Mouse (Mus musculus): Measurements from ENCODE around the gene Oprm1. TPM values are rescaled to one million over a fixed set of nuclear protein-coding genes. Genes with fewer than 3 reads are reported as not detected.

Oprm1 gene
- total RNA-seq, 2 experiments from 2014 or later = 0.93 to 1.2 TPM

DNA sequence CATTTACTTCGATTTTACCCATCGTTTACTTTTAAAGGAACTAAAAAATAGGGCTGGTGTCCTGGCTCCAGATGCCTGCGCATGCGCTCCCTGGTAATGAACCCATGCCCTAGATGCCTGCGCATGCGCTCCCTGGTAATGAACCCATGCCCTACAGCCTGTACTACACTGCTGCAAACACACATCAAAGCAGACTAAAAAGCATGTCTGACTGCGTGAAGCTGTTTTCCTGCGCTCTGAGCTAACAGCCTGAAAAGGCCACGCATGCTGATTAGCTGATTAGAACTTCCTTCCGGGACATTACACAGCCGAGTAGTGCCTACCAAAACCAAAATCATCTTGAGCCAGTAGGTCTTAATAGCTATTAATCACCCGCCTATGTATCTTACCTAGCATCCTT is 277.2 kb downstream of the Oprm1 start:
- no peak for DNase-seq (ENCODE audit: low spot score in 2 of 2)

DNA sequence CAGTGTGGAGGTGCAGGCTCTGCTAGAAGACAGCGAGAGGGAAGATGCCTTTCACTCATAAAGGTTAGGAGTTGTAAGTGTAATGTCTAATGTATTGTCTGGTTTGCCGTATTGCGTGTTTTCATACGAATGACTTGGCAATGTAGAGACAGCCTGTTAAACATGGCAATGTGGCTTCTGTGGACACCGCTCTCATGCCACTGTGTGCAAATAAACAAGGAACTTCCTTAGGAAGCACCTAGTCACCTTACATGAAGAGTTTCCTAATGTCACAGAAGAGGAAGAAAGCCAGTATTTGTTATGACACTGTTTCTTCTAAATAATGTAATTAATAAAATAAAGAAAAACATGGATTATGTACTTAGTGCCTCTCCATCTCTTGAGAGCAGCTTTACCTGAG is 278.9 kb downstream of the Oprm1 start:
- DNase-seq (ENCODE audit: low spot score in 2 of 2) = no peak

DNA sequence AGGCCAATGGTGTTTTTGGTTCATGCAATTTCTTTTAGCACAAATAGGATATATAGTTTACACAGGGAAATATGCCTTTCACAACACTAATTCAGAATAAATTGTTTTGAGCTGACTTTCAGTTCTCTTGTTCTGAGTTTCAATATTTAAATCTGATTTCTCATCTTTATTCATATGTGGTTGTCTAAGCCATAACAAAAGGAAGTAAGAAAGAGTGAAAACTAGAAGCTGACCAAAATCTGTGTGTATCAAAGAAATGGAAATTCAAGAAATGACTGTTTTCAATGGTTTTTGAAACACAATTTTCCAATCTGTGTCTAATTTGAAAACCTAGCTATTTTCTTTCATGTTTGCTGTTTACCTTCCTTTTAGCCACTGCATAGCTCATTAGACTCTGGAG is 282.7 kb downstream of the Oprm1 start:
- DNase-seq (ENCODE audit: low spot score in 2 of 2) = no peak

DNA sequence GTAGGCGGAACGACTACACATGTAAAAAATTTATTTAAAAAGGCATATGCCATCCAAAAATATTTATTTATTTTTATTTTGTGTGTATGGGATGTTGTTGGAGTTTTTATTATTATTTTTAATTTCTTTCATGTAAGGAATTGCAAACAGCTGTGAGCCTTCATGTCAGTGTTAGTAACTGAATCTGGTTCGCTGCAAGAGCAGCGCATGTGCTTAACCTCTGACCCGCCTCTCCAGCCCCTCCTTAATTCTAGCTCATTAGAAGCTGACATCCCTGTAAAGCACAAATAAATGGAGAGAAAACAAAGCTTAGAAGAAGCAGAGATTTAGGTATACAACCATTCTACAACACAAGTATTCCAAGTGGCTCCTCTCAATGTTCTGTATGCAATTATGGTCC is 285.6 kb downstream of the Oprm1 start:
- DNase-seq (ENCODE audit: low spot score in 2 of 2) = no peak

DNA sequence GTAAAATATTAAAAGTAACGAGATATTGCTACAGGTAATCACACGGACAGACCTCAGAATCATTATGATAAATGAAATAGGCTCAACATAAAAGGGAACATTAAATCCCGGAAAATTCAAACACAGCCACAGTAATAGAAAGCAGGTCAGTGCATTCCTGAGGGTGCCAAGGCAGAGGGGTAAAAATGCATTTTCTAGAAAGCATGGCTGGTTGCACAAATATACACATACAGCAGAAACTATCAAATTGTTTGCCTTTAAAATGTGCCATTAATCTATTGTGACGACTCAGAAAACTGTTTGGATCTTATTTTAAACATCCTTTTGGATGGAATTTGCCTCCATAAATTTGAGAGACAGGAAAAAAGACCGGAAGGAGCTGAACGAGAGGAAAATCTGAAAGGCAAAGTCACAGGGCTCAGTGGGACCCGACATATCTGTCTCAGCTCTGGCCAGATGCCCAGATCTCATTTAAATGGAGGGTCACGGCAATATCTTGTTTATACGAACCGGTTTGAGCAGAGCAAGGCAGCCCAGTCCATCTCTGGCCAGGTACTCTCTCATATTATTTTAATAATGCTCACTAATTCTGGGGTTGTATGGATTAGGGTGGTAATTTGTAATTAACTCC is 289.1 kb downstream of the Oprm1 start:
- DNase-seq (ENCODE audit: low spot score in 2 of 2) = no peak

DNA sequence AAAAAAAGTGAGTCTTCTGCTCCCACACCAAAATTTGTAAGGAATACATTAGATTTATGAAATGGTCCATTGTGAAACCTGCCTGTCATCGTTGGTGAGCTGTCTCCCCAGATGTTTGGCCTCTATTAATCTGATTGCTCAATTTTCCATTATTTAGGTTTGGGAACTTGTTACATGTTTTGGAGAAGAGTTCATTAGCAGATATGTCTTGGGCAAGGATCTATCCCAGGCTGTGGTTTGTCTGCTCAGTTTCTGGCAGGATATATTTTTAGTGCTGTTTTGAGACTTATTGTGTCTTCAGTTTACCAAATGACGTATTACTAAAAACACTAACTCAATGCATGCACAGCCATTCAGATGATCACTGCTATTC is 289.6 kb downstream of the Oprm1 start:
- DNase-seq (ENCODE audit: low spot score in 2 of 2) = no peak

DNA sequence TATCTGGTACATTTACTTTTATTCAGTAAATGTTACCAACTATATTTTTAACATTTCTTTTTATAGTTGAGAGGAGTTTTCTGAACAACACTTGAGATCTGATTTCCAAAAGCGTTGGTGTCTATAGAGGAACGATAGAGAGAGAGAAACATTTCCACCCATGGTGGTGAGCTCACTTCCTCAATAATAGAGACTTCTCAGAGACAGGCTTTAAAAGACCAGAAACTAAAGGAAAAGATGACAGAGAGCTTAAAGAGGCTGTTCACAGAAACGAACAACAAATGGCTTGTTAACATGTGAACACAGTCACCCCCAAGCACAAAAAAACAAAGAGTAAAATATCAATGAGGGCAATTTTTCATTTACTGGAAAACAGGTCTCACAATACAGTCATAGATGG is 291.6 kb downstream of the Oprm1 start:
- no peak for DNase-seq (ENCODE audit: low spot score in 2 of 2)

DNA sequence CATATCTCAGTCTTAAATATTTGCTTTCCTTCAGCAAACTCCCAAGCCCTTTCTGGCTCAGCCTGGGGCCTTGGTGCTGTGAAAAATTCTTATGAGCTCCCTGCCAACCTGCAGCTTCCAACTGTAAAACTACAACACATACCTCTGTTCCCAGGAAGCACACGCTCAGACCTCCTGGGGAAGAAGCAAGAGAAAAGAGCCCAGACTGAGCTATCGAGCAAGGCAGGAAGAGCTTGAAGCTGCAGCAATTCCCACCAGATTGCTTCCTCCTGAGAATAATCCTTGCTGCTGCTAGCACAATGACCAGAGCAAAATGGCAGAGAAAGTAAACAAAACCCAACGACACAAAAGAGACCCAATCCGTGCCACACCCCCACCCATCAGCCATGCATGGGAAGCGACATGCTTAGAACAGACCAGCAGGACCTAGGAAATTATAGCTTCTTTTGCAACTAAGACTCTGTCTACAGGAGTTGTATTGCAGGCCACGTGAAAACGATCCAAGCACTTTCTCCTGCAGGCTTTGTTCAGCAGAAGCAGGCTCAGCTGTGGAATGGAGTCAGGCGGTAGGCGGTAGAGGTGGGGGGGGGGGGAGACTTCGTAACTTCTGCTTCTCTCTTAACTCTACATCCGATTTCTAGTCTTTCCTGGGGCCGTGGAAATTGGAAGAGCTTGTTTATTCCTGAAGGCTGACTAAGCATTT is 294.2 kb downstream of the Oprm1 start, which contains the start of gene Ipcef1:
Gene Ipcef1, minus strand, starts transcription at position 164 of the 703 bp plus-strand sequence.
- DNase-seq (ENCODE audit: low spot score in 2 of 2) = no peak

DNA sequence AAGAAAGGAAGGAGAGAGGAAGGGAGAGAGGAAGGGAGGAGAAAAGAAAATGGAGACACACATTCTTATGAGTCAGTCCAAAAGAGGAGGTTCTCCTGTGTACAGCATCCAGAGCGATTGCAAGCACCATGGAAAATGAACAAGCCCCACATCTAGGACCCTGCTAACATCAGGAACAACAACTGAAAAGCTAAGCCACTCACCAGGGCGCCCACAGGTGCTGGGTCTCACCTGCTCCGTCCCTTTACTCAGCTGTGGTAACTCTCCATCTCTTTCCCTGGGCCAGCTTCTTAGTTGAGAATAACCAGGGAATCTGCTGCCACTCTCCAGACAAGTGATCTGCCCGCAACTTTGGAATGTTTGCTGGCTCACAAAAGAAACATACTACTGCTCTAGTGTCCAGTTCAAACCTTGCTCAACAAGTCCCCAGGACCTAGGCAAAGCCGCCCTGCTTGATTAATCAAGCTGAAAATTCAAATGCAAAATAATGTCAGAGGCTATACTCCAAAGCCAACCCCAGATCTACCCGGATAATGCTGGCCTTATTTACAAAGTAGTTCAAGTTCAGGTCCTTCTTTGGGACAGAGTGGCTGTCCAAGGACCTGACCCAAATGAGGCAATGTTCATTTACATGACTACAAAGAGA is 296.4 kb downstream of the Oprm1 start:
- DNase-seq (ENCODE audit: low spot score in 2 of 2) = no peak

DNA sequence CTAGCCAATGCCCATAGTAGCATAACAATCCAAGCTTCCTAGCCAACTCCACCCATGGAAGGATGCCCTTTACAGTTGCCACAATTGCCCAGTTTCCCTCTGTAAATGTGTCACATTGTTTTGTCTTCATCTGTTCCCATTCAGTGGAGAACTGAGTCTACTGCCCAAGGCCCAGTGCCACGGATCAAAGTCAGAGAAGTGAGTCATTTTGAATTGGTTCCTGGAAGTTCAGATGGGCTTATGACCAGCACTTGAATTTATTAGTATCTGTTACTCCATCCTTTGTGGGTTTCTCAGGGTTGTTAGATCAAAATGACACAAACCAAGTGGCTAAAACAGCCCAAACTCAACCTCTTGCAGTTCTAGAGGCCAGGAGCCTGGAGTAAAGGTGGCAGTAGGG is 299.2 kb downstream of the Oprm1 start:
- DNase-seq (ENCODE audit: low spot score in 2 of 2) = no peak

DNA sequence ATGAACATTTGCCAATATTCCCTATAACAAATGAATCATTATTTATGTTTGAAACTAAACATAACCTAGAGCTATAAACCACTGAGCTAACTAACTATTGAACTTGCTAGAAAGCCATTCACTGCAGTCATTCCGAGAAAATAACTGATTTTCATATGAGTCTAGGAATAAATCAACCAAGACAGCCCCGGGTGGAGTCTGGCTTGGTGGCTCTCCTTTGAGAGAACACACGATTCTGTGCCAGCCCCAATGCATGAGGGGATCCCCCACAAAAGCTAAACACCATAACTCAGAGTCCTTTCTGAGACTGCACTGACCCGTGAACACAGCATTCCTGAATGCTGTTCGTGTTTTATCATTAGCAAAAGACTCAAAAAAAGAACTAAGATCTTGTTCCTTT is 302.0 kb downstream of the Oprm1 start:
- no peak for DNase-seq (ENCODE audit: low spot score in 2 of 2)

DNA sequence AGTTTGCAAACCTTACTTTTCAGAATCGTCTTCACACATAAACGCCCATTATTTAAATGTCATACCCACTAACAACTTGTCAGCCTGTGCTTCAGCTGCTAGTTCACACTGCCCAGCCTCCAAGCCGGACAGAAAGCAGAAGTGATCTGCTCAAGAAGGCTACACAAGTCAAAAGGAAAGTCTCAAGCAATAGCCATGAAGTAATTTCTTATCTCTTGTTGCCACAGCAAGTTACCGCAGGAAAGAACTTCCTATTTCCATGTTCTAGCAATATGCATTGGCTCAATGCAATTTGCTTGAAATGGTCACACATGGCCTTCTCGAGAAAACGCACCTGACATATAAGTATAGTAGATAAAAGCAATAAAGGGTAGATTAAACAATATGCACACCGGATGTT is 304.7 kb downstream of the Oprm1 start:
- no peak for DNase-seq (ENCODE audit: low spot score in 2 of 2)

DNA sequence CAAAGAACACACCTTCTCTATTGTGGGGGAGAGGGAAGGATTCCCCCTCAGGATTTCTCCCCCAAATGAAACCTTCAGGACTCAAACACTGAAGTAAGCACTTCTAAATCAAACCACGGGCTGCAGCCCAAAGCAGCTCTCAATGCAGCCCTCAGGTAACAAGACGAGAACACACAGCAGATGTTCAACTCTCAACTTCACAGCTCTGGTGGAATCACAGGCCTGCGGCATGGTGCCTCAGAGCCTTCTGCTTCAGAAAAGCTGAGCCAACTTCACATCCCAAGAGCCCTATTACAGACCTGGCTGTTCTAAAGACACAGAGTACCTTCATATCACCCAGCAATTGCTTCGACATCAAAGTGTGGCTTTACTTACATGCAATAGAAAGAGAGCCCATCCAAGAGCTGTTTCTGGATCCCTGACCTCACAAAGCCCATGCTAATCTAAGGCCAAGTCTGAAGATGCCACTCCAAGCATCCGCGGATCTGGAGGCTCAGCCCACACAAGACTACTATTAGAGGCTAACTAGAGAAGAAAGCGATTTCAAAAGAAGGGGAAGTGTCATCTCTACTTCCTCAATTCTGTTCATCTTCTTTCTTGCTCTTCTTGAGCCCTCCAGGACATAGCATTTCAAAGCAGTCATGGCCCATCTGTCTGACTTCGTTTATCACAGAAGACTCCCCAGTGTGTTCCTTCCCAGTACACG is 305.6 kb downstream of the Oprm1 start:
- DNase-seq (ENCODE audit: low spot score in 2 of 2) = no peak

DNA sequence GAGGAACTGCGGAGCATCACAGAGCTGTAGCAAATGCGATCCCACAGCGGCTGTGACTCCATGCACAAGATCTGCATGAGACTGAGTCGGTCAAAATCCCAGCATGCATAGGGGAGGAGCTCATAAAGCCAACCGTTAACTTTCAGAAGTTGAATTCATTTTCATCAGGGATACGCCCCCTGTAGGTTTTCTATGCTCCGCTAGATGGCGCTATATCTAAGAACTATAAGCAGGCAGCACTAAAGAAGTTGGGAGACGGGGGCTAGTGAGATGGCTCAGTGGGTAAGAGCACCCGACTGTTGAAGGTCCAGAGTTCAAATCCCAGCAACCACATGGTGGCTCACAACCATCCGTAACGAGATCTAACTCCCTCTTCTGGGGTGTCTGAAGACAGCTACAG is 310.3 kb downstream of the Oprm1 start:
- DNase-seq (ENCODE audit: low spot score in 2 of 2) = no peak

DNA sequence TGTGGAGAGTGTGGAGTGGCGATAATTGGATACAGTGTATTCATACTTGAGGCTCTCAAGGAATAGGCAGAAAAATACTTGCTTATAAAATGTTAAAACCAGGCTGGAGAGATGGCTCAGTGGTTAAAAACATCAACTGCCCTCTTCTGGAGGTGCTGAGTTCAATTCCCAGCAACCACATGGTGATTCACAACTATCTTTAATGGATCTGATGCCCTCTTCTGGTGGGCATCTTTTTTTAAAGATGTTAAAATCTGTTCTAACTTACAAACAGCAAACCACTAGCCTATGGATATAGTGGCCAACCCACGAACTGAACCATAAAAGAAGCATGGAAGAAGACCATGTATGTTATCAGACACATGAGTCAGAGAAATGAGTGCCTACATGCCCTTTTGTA is 310.8 kb downstream of the Oprm1 start:
- DNase-seq (ENCODE audit: low spot score in 2 of 2) = no peak

DNA sequence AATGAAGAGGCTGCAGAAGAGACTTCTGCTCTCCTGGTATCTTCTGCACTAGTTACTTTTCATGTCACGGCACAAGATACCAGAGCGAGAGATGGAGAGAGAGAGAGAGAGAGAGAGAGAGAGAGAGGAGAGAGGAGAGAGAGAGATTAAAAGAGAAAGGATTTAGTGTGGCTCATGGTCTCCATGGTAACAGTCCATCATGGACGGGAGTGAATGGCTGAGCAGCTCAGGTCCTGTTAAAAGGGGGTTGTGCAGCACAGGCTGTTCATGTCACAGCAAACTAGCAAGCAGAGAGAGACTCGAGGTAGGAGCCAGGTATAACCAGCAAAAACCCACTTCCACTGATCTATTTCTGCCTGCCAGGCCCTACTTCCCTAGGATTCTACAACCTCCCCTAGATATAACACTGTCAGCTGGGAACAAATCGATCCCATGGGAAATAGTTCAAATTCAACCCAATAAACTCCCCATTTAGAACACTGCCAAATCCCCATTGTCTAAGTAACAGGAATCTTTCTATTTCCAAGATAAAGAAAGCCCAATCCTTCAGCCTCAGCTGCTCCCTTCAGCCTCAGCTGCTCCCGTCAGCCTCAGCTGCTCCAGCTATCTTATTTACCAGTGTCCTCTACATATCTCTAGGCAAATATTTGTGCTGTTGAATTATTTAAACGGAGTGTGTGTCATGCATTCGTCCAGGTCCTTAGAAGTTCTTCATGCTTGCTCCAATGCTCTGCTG is 312.0 kb downstream of the Oprm1 start:
- no peak for DNase-seq (ENCODE audit: low spot score in 2 of 2)

DNA sequence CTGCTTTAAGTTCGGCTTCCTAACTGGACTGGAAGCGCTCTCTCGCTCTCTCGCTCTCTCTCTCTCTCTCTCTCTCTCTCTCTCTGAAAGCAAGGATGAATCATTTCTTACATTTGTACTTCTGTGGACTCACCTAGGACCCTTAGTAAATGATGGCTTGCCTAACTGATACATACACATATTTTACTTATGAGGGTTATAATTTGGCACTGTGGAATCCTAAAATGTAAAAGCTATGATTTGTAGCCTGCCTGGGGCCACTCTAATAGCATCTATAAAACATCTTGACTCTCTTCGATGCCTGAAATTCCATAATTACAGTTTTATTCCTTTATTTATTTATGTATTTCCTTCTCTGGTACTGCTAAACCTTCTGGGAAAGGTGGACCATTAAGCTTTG is 312.6 kb downstream of the Oprm1 start:
- no peak for DNase-seq (ENCODE audit: low spot score in 2 of 2)

DNA sequence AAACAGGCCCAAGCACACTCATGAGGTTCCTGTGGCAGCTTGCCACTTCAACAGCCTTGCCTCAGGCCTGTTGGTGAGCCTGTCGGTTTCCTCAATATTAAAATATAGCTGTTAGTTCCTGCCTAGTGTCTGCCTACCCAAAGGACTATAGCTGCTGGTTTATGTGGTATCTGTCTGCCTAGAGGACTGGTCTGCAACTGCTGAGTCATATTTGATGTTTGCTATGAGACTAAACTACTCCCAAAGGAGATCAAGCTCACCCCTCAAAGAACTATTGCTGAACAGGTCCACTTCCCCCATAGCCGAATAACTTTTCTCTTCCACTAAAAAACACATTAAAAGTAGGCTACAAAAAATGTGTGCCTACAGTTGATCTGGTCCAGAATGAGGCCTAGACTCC is 315.9 kb downstream of the Oprm1 start:
- no peak for DNase-seq (ENCODE audit: low spot score in 2 of 2)

DNA sequence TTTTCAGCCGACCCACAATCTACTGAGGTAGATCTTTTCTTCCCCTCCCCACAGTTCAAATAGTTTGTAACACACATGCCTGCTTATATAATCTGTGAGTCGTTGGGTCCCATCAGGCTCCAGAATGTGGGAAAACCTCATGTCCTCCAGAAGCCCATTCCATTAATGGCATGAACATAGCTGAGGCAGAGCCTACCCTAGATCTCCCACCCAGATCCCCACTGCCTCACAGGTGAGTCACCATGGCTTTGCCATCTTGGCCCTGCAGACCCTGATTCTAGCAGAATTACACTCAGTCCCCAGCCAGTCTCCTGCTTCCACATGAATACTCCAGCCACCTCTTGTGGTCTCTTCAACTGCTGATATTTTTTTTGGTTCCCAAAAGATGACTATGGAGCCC is 317.4 kb downstream of the Oprm1 start:
- DNase-seq (ENCODE audit: low spot score in 2 of 2) = no peak

DNA sequence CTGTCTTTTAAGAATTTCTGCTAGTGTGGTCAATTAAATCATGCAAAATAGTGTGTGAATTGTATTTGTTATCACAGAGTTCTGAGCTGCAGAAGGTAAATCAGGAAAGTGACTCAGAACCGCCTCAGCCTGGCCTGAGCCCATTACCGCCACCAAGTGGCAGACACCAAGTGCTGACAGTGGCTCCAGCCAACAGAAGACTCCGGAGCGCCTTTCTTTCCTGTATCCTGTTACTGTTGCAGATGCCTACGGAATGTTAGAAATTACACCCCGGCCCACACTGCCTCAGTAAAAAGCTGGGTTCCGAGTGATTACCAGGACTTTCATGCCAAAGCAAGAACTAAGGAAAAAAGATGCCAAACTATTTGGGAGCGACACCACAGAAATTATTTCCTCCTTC is 317.9 kb downstream of the Oprm1 start:
- peak; percentile 72 for DNase-seq (ENCODE audit: low spot score in 2 of 2)

DNA sequence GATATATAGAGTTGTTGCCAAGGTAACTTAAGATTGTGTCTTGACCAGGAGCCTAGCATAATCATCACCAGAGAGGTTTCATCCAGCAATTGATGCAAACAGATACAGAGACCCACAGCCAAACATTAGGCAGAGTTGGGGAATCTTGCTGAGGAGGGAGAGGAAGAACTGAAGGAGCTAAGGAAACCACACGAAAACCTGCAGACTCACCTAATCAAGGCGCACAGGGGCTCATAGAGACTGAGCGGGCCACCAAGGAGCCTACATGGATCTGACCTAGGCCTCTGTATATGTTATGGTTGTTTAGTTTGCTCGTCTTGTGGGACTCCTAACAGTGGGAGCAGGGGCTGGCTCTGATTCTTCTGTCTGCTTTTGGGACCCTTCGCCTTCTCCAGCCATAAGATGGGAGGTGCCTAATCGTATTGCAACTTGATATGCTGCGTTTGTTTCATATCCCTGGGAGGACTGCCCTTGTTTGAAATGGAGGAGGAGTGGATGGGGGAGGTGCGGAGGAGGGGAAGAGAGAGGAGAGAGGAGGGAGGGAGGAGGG is 318.4 kb downstream of the Oprm1 start:
- no peak for DNase-seq (ENCODE audit: low spot score in 2 of 2)
